Mouse (Mus musculus) E14TG2a.4 (cell line): ENCODE measurements around the gene Gm10840.

Source experiments
- CTCF ChIP-seq: conservative IDR thresholded peaks from 2 replicates; pipeline ENCODE4 v1.5.1; 2014; ENCODE audit warnings: low read length
- NANOG ChIP-seq: IDR thresholded peaks from 2 replicates; pipeline ENCODE4 v1.6.1; 2014; ENCODE audit warnings: borderline replicate concordance, low read length, mixed read lengths

DNA sequence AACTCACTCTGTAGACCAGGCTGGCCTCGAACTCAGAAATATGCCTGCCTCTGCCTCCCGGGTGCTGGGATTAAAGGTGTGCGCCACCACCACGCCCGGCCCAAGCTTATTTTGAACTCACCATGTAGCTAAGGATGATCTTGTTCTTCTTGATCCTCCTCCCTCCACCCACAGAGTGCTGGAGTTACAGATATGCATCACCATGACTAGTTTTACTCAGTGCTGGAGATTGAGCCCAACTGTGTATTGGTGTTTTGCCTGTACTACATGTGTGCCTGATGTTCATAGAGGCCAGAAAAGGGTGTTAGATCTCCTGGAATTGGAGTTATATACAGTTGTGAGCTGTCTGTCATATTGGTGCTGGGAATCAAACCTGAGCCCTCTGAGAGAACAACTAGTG, 38.4 kb upstream of the Gm10840 start:
- no peak for TF ChIP-seq CTCF
- TF ChIP-seq NANOG, result no peak
